Mouse (Mus musculus) liver, embryonic 16.5 days (tissue): ENCODE data around the gene Rhox9. TPM values are rescaled to one million over a fixed set of nuclear protein-coding genes. Genes with fewer than 3 reads are reported as not detected.
"Not testable (repeated sequence)": the region's sequence is repeated elsewhere in the genome, so short reads cannot be mapped to it uniquely, and the experiment has no call there.

Source experiments
- ATAC-seq: fragments of 200-750 bp; cut with Nextera tagmentation; 2 replicates; pipeline ENCODE4 v1.8.0; 2017; ENCODE audit warnings: low read depth, mild to moderate bottlenecking, moderate number of reproducible peaks, moderate library complexity
- H3K27ac ChIP-seq: fragments of 300-500 bp; sonication (generic); 2 replicates; pipeline ENCODE4 v1.5.1; 2014; ENCODE audit warnings: mild to moderate bottlenecking, low read length
- H3K27me3 ChIP-seq: fragments of 300-500 bp; sonication (generic); 2 replicates; pipeline ENCODE4 v1.6.1; 2014; ENCODE audit warnings: low read depth, low read length, mixed read lengths; ENCODE audit not compliant: control insufficient read depth, insufficient read depth
- H3K36me3 ChIP-seq: fragments of 300-500 bp; sonication (generic); 2 replicates; pipeline ENCODE4 v1.6.1; 2014; ENCODE audit warnings: mild to moderate bottlenecking; ENCODE audit not compliant: control insufficient read depth, insufficient read depth
- H3K4me1 ChIP-seq: fragments of 300-500 bp; sonication (generic); 2 replicates; pipeline ENCODE4 v1.6.1; 2014; ENCODE audit warnings: low read depth, low read length, mixed read lengths; ENCODE audit not compliant: control insufficient read depth
- H3K4me2 ChIP-seq: fragments of 300-500 bp; sonication (generic); 2 replicates; pipeline ENCODE4 v1.6.1; 2014; ENCODE audit warnings: low read depth, low read length, mixed read lengths
- H3K4me3 ChIP-seq: fragments of 300-500 bp; sonication (generic); 2 replicates; pipeline ENCODE4 v1.5.1; 2014; ENCODE audit warnings: low read depth, mild to moderate bottlenecking, low read length
- H3K9ac ChIP-seq: fragments of 300-500 bp; sonication (generic); 2 replicates; pipeline ENCODE4 v1.6.1; 2014; ENCODE audit warnings: low read depth, low read length
- H3K9me3 ChIP-seq: fragments of 300-500 bp; sonication (generic); replicated peaks from 2 replicates; pipeline ENCODE4 v1.6.1; 2016; ENCODE audit warnings: low read length; ENCODE audit not compliant: control insufficient read depth
- WGBS: fragments of 180-500 bp; shearing (Covaris S2); extraction: QIAGEN DNeasy Blood & Tissue Kit; methylation state at CpG from one replicate; pipeline ENCODE4 v1.1.7; 2014; ENCODE audit not compliant: insufficient replicate concordance; 5-methylcytosine and 5-hydroxymethylcytosine counted together
- polyA plus RNA-seq: library from polyadenylated mRNA; unstranded; fragments of >200 nt; fragmentation: Nextera tagmentation; extraction: Ambion mirVana; gene quantifications from 2 replicates; pipeline ENCODE4 v1.2.1, GENCODE M21; 2015

Gene Rhox9
- not detected in 2 replicates for polyA plus RNA-seq

GRCm38 (mm10) chrX:37901670-37902069 lies at the start of gene Rhox9:
TSS of gene Rhox9 (minus strand) at chrX:37901770.
- 68% methylated on average over 10 of the region's 18 CpGs for WGBS
- H3K27me3 ChIP-seq, H3K36me3 ChIP-seq, H3K27ac ChIP-seq, H3K4me2 ChIP-seq, H3K4me3 ChIP-seq, ATAC-seq, H3K4me1 ChIP-seq, H3K9ac ChIP-seq, H3K9me3 ChIP-seq: not testable (repeated sequence)

- ATAC-seq = no peak
- H3K27ac ChIP-seq = no peak overlapping the region
- H3K27me3 ChIP-seq = no peaks in the 10 kb centered on the region
- no peak overlapping the region for H3K9ac ChIP-seq
- H3K4me3 ChIP-seq = no peak overlapping the region
- no peaks in the 10 kb centered on the region for H3K4me1 ChIP-seq
- WGBS = 58% methylated on average over 4 of the region's 4 CpGs
- no peaks in the 10 kb centered on the region for H3K9me3 ChIP-seq
- H3K36me3 ChIP-seq = no peaks in the 10 kb centered on the region
- H3K4me2 ChIP-seq = no peak overlapping the region
These were observed 14.7 kb upstream of the Rhox9 start for GRCm38 (mm10) chrX:37916311-37916710.

- H3K27me3 ChIP-seq = no peaks in the 10 kb centered on the region
- no peak overlapping the region for H3K4me3 ChIP-seq
- H3K4me1 ChIP-seq = no peaks in the 10 kb centered on the region
- WGBS = 46% methylated on average over 7 of the region's 7 CpGs
- no peak overlapping the region for H3K4me2 ChIP-seq
- no peak for ATAC-seq
- H3K9ac ChIP-seq = no peak overlapping the region
- no peak overlapping the region for H3K27ac ChIP-seq
- H3K36me3 ChIP-seq = no peaks in the 10 kb centered on the region
- H3K9me3 ChIP-seq = no peaks in the 10 kb centered on the region
These were observed 7.0 kb upstream of the Rhox9 start for GRCm38 (mm10) chrX:37908581-37908980.

- WGBS = 47% methylated on average over 5 of the region's 5 CpGs
- H3K27me3 ChIP-seq = no peaks in the 10 kb centered on the region
These were observed 2.2 kb upstream of the Rhox9 start for GRCm38 (mm10) chrX:37903727-37904126.

GRCm38 (mm10) chrX:37897132-37897531 lies 4.4 kb downstream of the Rhox9 start, which contains the start of gene Rhox7b:
TSS of gene Rhox7b (minus strand) at chrX:37897232.
- 64% methylated on average over 9 of the region's 9 CpGs for WGBS
- not testable (repeated sequence) for H3K4me1 ChIP-seq, H3K4me3 ChIP-seq, H3K27me3 ChIP-seq, H3K9me3 ChIP-seq, H3K9ac ChIP-seq, H3K36me3 ChIP-seq, H3K27ac ChIP-seq, ATAC-seq, H3K4me2 ChIP-seq

More at GRCm38 (mm10) chrX:37903727-37904126, 2.2 kb upstream of the Rhox9 start:
- no peak overlapping the region for H3K9ac ChIP-seq
- H3K36me3 ChIP-seq = no peaks in the 10 kb centered on the region
- no peak overlapping the region for H3K4me3 ChIP-seq
- H3K27ac ChIP-seq = no peak overlapping the region
- H3K4me2 ChIP-seq = no peak overlapping the region
- H3K4me1 ChIP-seq = no peaks in the 10 kb centered on the region
- no peaks in the 10 kb centered on the region for H3K9me3 ChIP-seq
- no peak for ATAC-seq

GRCm38 (mm10) chrX:37878844-37879243 lies 22.7 kb downstream of the Rhox9 start, which contains the start of gene Rhox8:
TSS of gene Rhox8 (minus strand) at chrX:37878944.
- no peak within 1 kb of the TSS for H3K4me3 ChIP-seq
- WGBS = 51% methylated on average over 4 of the region's 4 CpGs
- no peak within 1 kb of the TSS for H3K9ac ChIP-seq
- H3K9me3 ChIP-seq = no peaks in the 10 kb centered on the region
- no peak within 1 kb of the TSS for H3K4me2 ChIP-seq
- H3K27ac ChIP-seq = no peak within 1 kb of the TSS
- no peaks in the 10 kb centered on the region for H3K4me1 ChIP-seq
- H3K27me3 ChIP-seq = no peaks in the 10 kb centered on the region
- no peaks in the 10 kb centered on the region for H3K36me3 ChIP-seq
- ATAC-seq = no peak

- Histone ChIP-seq H3K9ac (no peak overlapping the region), H3K4me2 (no peak overlapping the region), H3K27me3 (no peaks in the 10 kb centered on the region), H3K4me3 (no peak overlapping the region), H3K4me1 (no peaks in the 10 kb centered on the region), H3K9me3 (no peaks in the 10 kb centered on the region), H3K27ac (no peak overlapping the region), H3K36me3 (no peaks in the 10 kb centered on the region)
- ATAC-seq = no peak
- 74% methylated on average over 2 of the region's 2 CpGs for WGBS
These were observed 29.9 kb downstream of the Rhox9 start for GRCm38 (mm10) chrX:37871641-37872040.

Other genes with a start within 250 kb of the Rhox9 start
- not detected in 2 replicates for gene Rhox3h, start 233.0 kb downstream of the Rhox9 start, polyA plus RNA-seq
- gene Rhox2h, start 228.5 kb downstream of the Rhox9 start, polyA plus RNA-seq = not detected in 2 replicates
- 0.70 and 1.6 TPM in 2 replicates for gene Rhox5, start 96.9 kb downstream of the Rhox9 start, polyA plus RNA-seq
- gene Rhox6, start 74.9 kb downstream of the Rhox9 start, polyA plus RNA-seq = not detected in 2 replicates
- gene Rhox7a, start 70.1 kb downstream of the Rhox9 start, polyA plus RNA-seq = not detected in 2 replicates
- not detected in 2 replicates for gene Rhox8, start 22.8 kb downstream of the Rhox9 start, polyA plus RNA-seq
- gene Rhox7b, start 4.5 kb downstream of the Rhox9 start, polyA plus RNA-seq = not detected in 2 replicates
- gene Btg1-ps1, start 117.0 kb upstream of the Rhox9 start, polyA plus RNA-seq = not detected in 2 replicates
- gene Btg1-ps2, start 141.3 kb upstream of the Rhox9 start, polyA plus RNA-seq = not detected in 2 replicates
- not detected in 2 replicates for gene Rhox10, start 164.7 kb upstream of the Rhox9 start, polyA plus RNA-seq
- gene Rhox11, start 183.4 kb upstream of the Rhox9 start, polyA plus RNA-seq = not detected in 2 replicates
- gene Rhox12, start 209.1 kb upstream of the Rhox9 start, polyA plus RNA-seq = not detected in 2 replicates
- gene Rhox13, start 219.4 kb upstream of the Rhox9 start, polyA plus RNA-seq = not detected in 2 replicates